31 mouse cellular contexts compared by ENCODE assay signal in the genomic region with DNA sequence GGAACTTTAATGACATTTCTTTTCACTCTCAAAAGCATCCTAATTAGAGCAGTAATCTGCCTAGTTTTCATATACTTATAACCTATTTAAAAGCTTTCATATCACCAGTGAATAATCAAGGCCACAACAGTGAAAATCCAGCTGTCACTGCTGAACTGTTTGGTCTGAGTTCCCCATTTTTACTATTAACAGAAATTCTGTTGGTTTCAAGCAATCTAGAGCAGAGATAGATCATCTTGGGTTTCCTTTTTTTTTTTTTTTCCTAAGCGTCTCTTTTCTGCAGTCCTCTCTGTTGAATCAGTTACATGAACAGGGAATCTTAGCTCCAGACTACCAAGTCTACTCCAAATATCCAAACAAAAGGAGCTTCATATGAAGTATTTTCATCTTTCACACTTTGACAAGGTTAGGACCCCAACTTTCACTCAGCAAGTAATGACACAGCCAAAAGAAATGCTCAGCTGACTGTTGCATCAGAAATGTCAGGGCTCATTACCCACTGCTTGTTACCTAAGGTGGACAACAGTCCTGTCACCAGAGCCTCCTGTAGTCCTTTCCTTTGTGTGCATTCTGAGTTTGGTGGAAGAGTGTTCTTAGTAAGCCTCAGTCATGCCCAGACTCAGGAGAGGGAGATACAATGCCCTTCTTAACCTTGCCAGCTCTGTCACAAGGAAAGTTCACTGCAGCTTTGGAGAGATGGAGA. TPM values are rescaled to one million over a fixed set of nuclear protein-coding genes. Genes with fewer than 3 reads are reported as not detected.
"Had no signal": no experiment of that assay in that cellular context is flagged by ENCODE, and none has a peak within 500 bp of the region (broad histone marks: within the 10 kb centered on the region; RNA-seq: fewer than 3 reads in every experiment).

No protein-coding gene starts in this region.

- DNase-seq: gastrocnemius, adult 2 months; gastrocnemius, postnatal 10 days; gastrocnemius, postnatal 25 days; heart, adult 18-20 months; heart, postnatal 10 days; heart, postnatal 4 days; kidney, adult 18-20 months; kidney, adult 8-10 months; kidney, postnatal 10 days; kidney, postnatal 25 days; kidney, postnatal 4 days; layer of hippocampus, adult 9-11 months; layer of hippocampus, postnatal 36 days; liver; liver, embryonic 13.5 days had no signal

- H3K9ac ChIP-seq: heart, embryonic 12.5 days; hindbrain, embryonic 12.5 days; hindbrain, embryonic 14.5 days; intestine, embryonic 15.5 days; limb, embryonic 12.5 days; liver, embryonic 13.5 days; liver, embryonic 15.5 days had no signal

- H3K27me3 ChIP-seq: heart, embryonic 12.5 days; intestine, embryonic 15.5 days; limb, embryonic 12.5 days; liver, embryonic 13.5 days; liver, embryonic 15.5 days had no signal

- ATAC-seq: hindbrain, embryonic 16.5 days; inflammation-experienced regulatory T-cells, adult 6 months; intestine, embryonic 15.5 days; intestine, postnatal 0 days had no signal

- H3K36me3 ChIP-seq: heart, embryonic 10.5 days; heart, embryonic 12.5 days; hindbrain, embryonic 10.5 days; hindbrain, embryonic 12.5 days; intestine, embryonic 15.5 days; limb, embryonic 10.5 days; limb, embryonic 12.5 days; liver, embryonic 13.5 days; liver, embryonic 15.5 days had no signal

- H3K9me3 ChIP-seq: heart, embryonic 10.5 days; hindbrain, embryonic 10.5 days; hindbrain, embryonic 12.5 days; intestine, embryonic 15.5 days; limb, embryonic 10.5 days; limb, embryonic 12.5 days; liver, embryonic 13.5 days; liver, embryonic 15.5 days had no signal

- H3K4me2 ChIP-seq: heart, embryonic 12.5 days; hindbrain, embryonic 12.5 days; hindbrain, embryonic 14.5 days; intestine, embryonic 15.5 days; limb, embryonic 12.5 days; liver, embryonic 11.5 days; liver, embryonic 13.5 days; liver, embryonic 15.5 days had no signal

- H3K4me3 ChIP-seq: gastrocnemius, adult 2 months; heart, embryonic 10.5 days; heart, embryonic 12.5 days; hindbrain, embryonic 10.5 days; hindbrain, embryonic 12.5 days; intestine, embryonic 15.5 days; left cerebral cortex, adult 2 months; limb, embryonic 10.5 days; limb, embryonic 12.5 days; liver, embryonic 13.5 days; liver, embryonic 15.5 days had no signal

- H3K27ac ChIP-seq: gastrocnemius, adult 2 months; heart, embryonic 10.5 days; hindbrain, embryonic 10.5 days; hindbrain, embryonic 12.5 days; hindbrain, embryonic 14.5 days; intestine, embryonic 15.5 days; left cerebral cortex, adult 2 months; limb, embryonic 10.5 days; limb, embryonic 12.5 days; liver, embryonic 13.5 days; liver, embryonic 15.5 days had no signal

RNA-seq across cellular contexts. Expression of a gene that starts 23.3 kb away (rescaled TPM):
- polyA plus RNA-seq: heart, embryonic 10.5 days; inflammation-experienced regulatory T-cells, adult 6 months; intestine, embryonic 15.5 days; intestine, postnatal 0 days; kidney, embryonic 14.5 days; kidney, embryonic 16.5 days; liver, embryonic 11.5 days; liver, embryonic 13.5 days had no signal
